Comparison of ENCODE assay signal across 14 mouse cellular contexts in genomic region chr9:48361815-48362631, GRCm38 (mm10). TPM values are rescaled to one million over a fixed set of nuclear protein-coding genes. Genes with fewer than 3 reads are reported as not detected.
DNase-seq lines count a peak whose midpoint lies in the region; ATAC-seq and TF ChIP-seq lines count a peak whose summit lies in the region.
"Had no signal": no experiment of that assay in that cellular context is flagged by ENCODE, and none has a peak within 500 bp of the region (broad histone marks: within the 10 kb centered on the region; RNA-seq: fewer than 3 reads in every experiment).

No protein-coding gene starts in this region.

- no peaks in the 10 kb centered on the region for H3K36me3 ChIP-seq in lung, embryonic 14.5 days (ENCODE audit: insufficient read depth)
- no peaks in the 10 kb centered on the region for H3K36me3 ChIP-seq in limb, embryonic 12.5 days
- H3K36me3 ChIP-seq: hindbrain, embryonic 12.5 days; limb, embryonic 15.5 days had no signal

- no peak overlapping the region for H3K9ac ChIP-seq in lung, embryonic 14.5 days
- no peak overlapping the region for H3K9ac ChIP-seq in limb, embryonic 12.5 days (replicated peaks)
- H3K9ac ChIP-seq: forebrain, embryonic 13.5 days; hindbrain, embryonic 12.5 days; limb, embryonic 15.5 days had no signal

- DNase-seq in embryo, embryonic 10 days (ENCODE audit: low spot score) = peak; percentile 11
- DNase-seq in embryo, embryonic 9.5 days (ENCODE audit: extremely low spot score) = no peak
- DNase-seq in lung, embryonic 14.5 days = no peak
- no peak for DNase-seq in lung, postnatal 4 days
- DNase-seq in spleen, postnatal 10 days (ENCODE audit: low spot score in 2 of 2) = peak; percentile 58 to 64
- no peak for DNase-seq in ovary, postnatal 10 days (ENCODE audit: low spot score)
- DNase-seq: adrenal gland, postnatal 10 days; cerebellum, adult 9-11 months; kidney, postnatal 36 days had no signal

- no peak for TF ChIP-seq CTCF in lung, embryonic 14.5 days (IDR thresholded peaks at IDR 0.05; ENCODE audit: low read depth)

- H3K27me3 ChIP-seq in lung, embryonic 14.5 days (ENCODE audit: insufficient read depth, low read length) = no peaks in the 10 kb centered on the region
- H3K27me3 ChIP-seq in limb, embryonic 12.5 days = no peaks in the 10 kb centered on the region
- H3K27me3 ChIP-seq: forebrain, embryonic 13.5 days; hindbrain, embryonic 12.5 days; limb, embryonic 15.5 days had no signal

- 45% methylated on average over 14 of the region's 14 CpGs for WGBS in lung, embryonic 14.5 days
- WGBS in limb, embryonic 12.5 days = 58% methylated on average over 14 of the region's 14 CpGs

- peak; percentile 52 for ATAC-seq in lung, embryonic 14.5 days (ENCODE audit: insufficient read depth)
- no peak; the same call in 1 of the 2 replicates for ATAC-seq in limb, embryonic 12.5 days (ENCODE audit: insufficient number of reproducible peaks, insufficient read depth, low FRiP score, low TSS enrichment, low read depth)
- ATAC-seq in inflammation-experienced regulatory T-cells, adult 6 months = no peak
- ATAC-seq: forebrain, embryonic 13.5 days had no signal

- peak overlapping the region; percentile 33; the same call in 1 of the 2 replicates for H3K4me2 ChIP-seq in lung, embryonic 14.5 days
- H3K4me2 ChIP-seq in limb, embryonic 12.5 days = no peak overlapping the region
- H3K4me2 ChIP-seq: forebrain, embryonic 13.5 days; hindbrain, embryonic 12.5 days; limb, embryonic 15.5 days had no signal

- no peaks in the 10 kb centered on the region for H3K4me1 ChIP-seq in lung, embryonic 14.5 days (ENCODE audit: insufficient read depth)
- peaks cover 8% of the 10 kb centered on the region; the same call in 1 of the 2 replicates for H3K4me1 ChIP-seq in limb, embryonic 12.5 days (replicated peaks)

- H3K4me3 ChIP-seq in lung, embryonic 14.5 days (ENCODE audit: low read depth, low read length) = no peak overlapping the region
- H3K4me3 ChIP-seq in limb, embryonic 12.5 days (replicated peaks) = no peak overlapping the region
- H3K4me3 ChIP-seq: forebrain, embryonic 13.5 days; hindbrain, embryonic 12.5 days; limb, embryonic 15.5 days had no signal

- H3K9me3 ChIP-seq in lung, embryonic 14.5 days (ENCODE audit: low read depth, low read length) = no peaks in the 10 kb centered on the region
- H3K9me3 ChIP-seq in limb, embryonic 12.5 days = no peaks in the 10 kb centered on the region
- H3K9me3 ChIP-seq: forebrain, embryonic 13.5 days; hindbrain, embryonic 12.5 days; limb, embryonic 15.5 days had no signal

- H3K27ac ChIP-seq in lung, embryonic 14.5 days (ENCODE audit: low read depth) = peak overlapping the region; percentile 58; the same call in 1 of the 2 replicates
- H3K27ac ChIP-seq in limb, embryonic 12.5 days = peak overlapping the region; percentile 41
- H3K27ac ChIP-seq: forebrain, embryonic 13.5 days; hindbrain, embryonic 12.5 days; limb, embryonic 15.5 days had no signal

RNA-seq across cellular contexts. Expression of gene Nxpe2, which starts 8.8 kb away (rescaled TPM):
- 0.99 and 1.1 TPM in 2 replicates for polyA plus RNA-seq in lung, embryonic 14.5 days (2014; fragmentation: Nextera tagmentation; extraction: Ambion mirVana)
- polyA plus RNA-seq in limb, embryonic 12.5 days (2016; fragmentation: Nextera tagmentation; extraction: Ambion mirVana) = 0.50 and 1.1 TPM in 2 replicates
- polyA plus RNA-seq in inflammation-experienced regulatory T-cells, adult 6 months (2017; shearing (Covaris generic)) = under 1 TPM in 1 of 3 experiments, not detected in 2; 0.46 TPM

Comparison
In these comparisons a context has a peak if more than half of its experiments do, and no peak if none do; other contexts are left out.
1. DNase-seq: peak in embryo, embryonic 10 days (single experiment) and spleen, postnatal 10 days (2 of 2); none in embryo, embryonic 9.5 days (single experiment), lung, embryonic 14.5 days (single experiment), lung, postnatal 4 days (0 of 2) and ovary, postnatal 10 days (single experiment).